Mouse (Mus musculus) G1E (cell line): ENCODE measurements around the gene Zkscan16. TPM values are rescaled to one million over a fixed set of nuclear protein-coding genes. Genes with fewer than 3 reads are reported as not detected.

ENCODE experiments used
- ATAC-seq: 2 replicates; pipeline ENCODE4 v1.8.0; 2016; ENCODE audit warnings: mild to moderate bottlenecking; ENCODE audit not compliant: insufficient number of reproducible peaks, poor library complexity, low FRiP score, severe bottlenecking; ENCODE audit errors: extremely low read depth
- DNase-seq: peaks from one replicate; pipeline ENCODE4 v3.0.0; 2012; ENCODE audit warnings: low spot score
- H3K27me3 ChIP-seq: 2 replicates; pipeline ENCODE4 v1.6.1; 2012; ENCODE audit warnings: mild to moderate bottlenecking, low read length, inconsistent platforms; ENCODE audit not compliant: insufficient read depth
- H3K36me3 ChIP-seq: replicated peaks from 2 replicates; pipeline ENCODE3; 2012; ENCODE audit warnings: mild to moderate bottlenecking, inconsistent platforms
- H3K4me1 ChIP-seq: 2 replicates; pipeline ENCODE4 v1.6.1; 2012; ENCODE audit warnings: low read depth, low read length, inconsistent platforms, mixed read lengths; ENCODE audit not compliant: insufficient read depth
- H3K4me3 ChIP-seq: 2 replicates; pipeline ENCODE4 v1.5.1; 2012; ENCODE audit warnings: low read depth, mild to moderate bottlenecking, inconsistent platforms, low read length, moderate library complexity, mixed read lengths
- H3K9me3 ChIP-seq: replicated peaks from 2 replicates; pipeline ENCODE4 v1.6.1; 2012; ENCODE audit warnings: inconsistent platforms
- CTCF ChIP-seq: IDR thresholded peaks from 2 replicates; pipeline ENCODE4 v1.5.1; 2012; ENCODE audit warnings: low read depth, low read length, inconsistent platforms, mixed read lengths
- GATA1 ChIP-seq: IDR thresholded peaks from 2 replicates; pipeline ENCODE4 v1.6.1; 2012; ENCODE audit warnings: borderline replicate concordance, low read length, inconsistent platforms, mixed read lengths
- GATA2 ChIP-seq: IDR thresholded peaks from 2 replicates; pipeline ENCODE4 v1.6.1; 2012; ENCODE audit warnings: low read depth, low read length, inconsistent platforms, borderline replicate concordance
- POLR2AphosphoS5 ChIP-seq: IDR thresholded peaks from 2 replicates; pipeline ENCODE4 v1.6.1; 2012; ENCODE audit warnings: low read depth, low read length, inconsistent platforms; ENCODE audit not compliant: insufficient replicate concordance
- TAL1 ChIP-seq: conservative IDR thresholded peaks from 2 replicates; pipeline ENCODE4 v1.6.1; 2012; ENCODE audit warnings: low read depth, low read length, inconsistent platforms, mixed read lengths
- polyA plus RNA-seq: library from polyadenylated mRNA; stranded (reverse); fragments of >175 nt; gene quantifications from 2 replicates; pipeline ENCODE4 v1.2.3, GENCODE M21; 2012
- total RNA-seq, 2 experiments: library from RNA; stranded (forward) in 1 of 2; stranded (reverse) in 1 of 2; fragments of 200-1000 nt in 1 of 2; fragments of >200 nt in 1 of 2; fragmentation: Nextera tagmentation in 1 of 2; gene quantifications; 2 replicates each; pipeline ENCODE4 v1.2.3; 2014 to 2017

Gene Zkscan16
- total and polyA plus RNA-seq, 3 experiments: 0.22 TPM; not detected in 2

DNA sequence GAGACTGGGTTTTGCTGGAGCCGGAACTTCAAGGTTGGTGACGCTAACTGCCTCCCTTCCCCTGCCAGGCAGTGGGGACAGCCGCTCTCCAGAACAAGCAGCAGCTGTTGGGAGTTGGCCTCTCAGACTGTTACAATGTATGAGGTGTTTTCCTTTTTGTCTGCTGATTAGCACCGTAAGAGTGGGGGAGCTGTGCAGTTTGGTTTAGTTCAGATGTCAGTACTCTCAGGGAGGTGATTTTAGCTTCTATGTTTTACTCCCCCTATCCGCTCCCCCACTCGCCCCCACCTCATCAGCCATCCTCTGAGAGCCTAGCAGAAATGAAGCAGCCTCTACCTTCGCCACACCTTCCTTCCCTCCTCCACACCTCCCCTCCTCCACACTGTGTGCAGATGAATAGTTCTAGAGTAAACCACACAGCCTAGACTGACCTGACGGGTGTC, 51.8 kb downstream of the Zkscan16 start:
- no peaks in the 10 kb centered on the region for H3K9me3 ChIP-seq
- no peak for DNase-seq
- no peak overlapping the region for H3K4me3 ChIP-seq
- TF ChIP-seq GATA2: no peak
- TF ChIP-seq TAL1: no peak
- TF ChIP-seq POLR2AphosphoS5: no peak
- no peak for TF ChIP-seq CTCF
- TF ChIP-seq GATA1: no peak
- peaks cover 38% of the 10 kb centered on the region for H3K4me1 ChIP-seq
- ATAC-seq: no peak
- peaks cover 40% of the 10 kb centered on the region for H3K27me3 ChIP-seq
- H3K36me3 ChIP-seq: no peaks in the 10 kb centered on the region

DNA sequence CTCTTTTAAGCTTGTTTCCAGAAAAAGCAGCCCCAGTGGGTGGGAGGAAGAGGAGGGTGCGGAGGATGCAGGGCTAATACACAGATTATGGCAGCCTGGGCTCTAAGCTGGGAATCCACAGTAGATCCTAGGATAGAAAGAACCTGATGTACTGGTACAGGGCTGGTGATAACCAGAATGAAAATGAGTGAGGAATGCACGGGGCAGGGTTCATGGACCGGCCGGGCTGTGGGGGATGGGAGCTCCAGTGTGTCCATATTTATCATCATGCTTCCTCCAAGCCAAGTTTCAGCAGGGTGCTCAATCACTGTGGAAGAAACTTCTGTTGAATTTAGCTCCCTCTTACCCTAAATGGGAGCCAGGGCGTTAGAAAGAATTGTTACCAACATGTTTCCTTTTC, 53.7 kb downstream of the Zkscan16 start:
- Histone ChIP-seq H3K4me1 (peaks cover 25% of the 10 kb centered on the region), H3K4me3 (no peak overlapping the region), H3K9me3 (no peaks in the 10 kb centered on the region), H3K27me3 (peaks cover 32% of the 10 kb centered on the region), H3K36me3 (no peaks in the 10 kb centered on the region)
- ATAC-seq (no peak), DNase-seq (no peak)
- no peak for TF ChIP-seq TAL1
- no peak for TF ChIP-seq GATA2
- TF ChIP-seq CTCF: no peak
- no peak for TF ChIP-seq POLR2AphosphoS5
- no peak for TF ChIP-seq GATA1

DNA sequence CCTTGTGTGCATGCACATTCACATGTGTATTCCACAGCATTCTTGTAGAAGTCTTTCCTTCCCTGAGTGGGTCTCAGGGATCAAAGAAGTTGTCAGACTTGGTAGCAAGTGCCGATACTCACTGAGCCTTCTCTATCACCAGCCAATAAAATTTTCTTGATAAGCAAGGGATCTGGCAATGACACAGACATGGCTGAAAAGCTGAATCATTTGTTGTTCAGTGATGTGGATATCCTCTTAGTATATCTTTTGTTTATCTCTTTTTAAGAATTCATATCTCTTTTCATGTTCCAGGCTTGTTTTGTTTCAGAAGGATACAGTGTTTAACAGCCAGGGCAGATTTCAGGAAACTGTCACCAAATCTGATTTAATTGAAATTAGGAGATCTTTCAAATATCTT, 55.3 kb downstream of the Zkscan16 start:
- no peak overlapping the region for H3K4me3 ChIP-seq

DNA sequence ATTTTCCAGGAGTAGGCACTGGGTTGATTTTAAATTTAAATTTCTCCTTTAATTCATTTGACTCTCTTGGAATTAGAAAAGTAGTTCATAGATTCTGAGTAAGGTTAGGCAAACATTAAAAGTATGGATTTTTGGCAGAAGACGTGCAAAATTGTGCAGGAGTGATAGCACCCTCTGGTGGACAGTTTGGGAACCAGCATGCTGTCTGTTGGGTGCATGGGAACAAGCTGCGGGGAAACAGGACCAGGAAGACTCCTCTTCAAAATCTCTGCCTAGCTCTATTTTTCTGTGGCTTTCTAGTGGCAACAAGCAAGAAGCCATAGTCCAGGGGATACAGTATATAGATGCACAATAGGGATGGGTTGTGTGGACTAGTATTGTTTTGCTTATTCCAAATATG, 56.3 kb downstream of the Zkscan16 start:
- TF ChIP-seq POLR2AphosphoS5 (no peak), TAL1 (no peak), GATA2 (no peak), GATA1 (no peak), CTCF (peak; percentile 89)
- no peak for ATAC-seq

More for the DNA sequence above, 55.3 kb downstream of the Zkscan16 start:
- DNase-seq: no peak
- Histone ChIP-seq H3K4me1 (peaks cover 24% of the 10 kb centered on the region), H3K9me3 (no peaks in the 10 kb centered on the region), H3K27me3 (peaks cover 19% of the 10 kb centered on the region), H3K36me3 (no peaks in the 10 kb centered on the region)
- TF ChIP-seq TAL1: no peak
- TF ChIP-seq POLR2AphosphoS5: no peak
- TF ChIP-seq GATA2: no peak
- no peak for TF ChIP-seq GATA1
- TF ChIP-seq CTCF: no peak
- no peak for ATAC-seq

DNA sequence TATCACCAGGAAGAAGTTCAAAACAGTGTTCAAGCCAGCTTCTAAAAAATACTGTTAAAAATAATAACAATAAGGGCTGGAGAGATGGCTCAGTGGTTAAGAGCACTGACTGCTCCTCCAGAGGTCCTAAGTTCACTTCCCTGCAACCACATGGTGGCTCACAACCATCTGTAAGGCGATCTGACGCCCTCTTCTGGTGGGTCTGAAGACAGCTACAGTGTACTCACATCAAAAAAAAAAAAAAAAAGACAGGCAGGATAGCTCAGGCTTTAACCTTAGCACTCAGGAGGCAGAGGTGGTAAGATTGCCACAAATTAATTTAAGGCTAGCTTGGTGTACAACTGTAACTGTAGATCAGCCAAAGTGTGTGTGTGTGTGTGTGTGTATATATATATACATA, 57.2 kb downstream of the Zkscan16 start:
- DNase-seq: no peak

More for the DNA sequence above, 56.3 kb downstream of the Zkscan16 start:
- Histone ChIP-seq H3K4me3 (no peak overlapping the region), H3K9me3 (no peaks in the 10 kb centered on the region), H3K27me3 (peaks cover 11% of the 10 kb centered on the region), H3K36me3 (peaks cover 2% of the 10 kb centered on the region), H3K4me1 (peaks cover 33% of the 10 kb centered on the region)
- peak; percentile 10 for DNase-seq

DNA sequence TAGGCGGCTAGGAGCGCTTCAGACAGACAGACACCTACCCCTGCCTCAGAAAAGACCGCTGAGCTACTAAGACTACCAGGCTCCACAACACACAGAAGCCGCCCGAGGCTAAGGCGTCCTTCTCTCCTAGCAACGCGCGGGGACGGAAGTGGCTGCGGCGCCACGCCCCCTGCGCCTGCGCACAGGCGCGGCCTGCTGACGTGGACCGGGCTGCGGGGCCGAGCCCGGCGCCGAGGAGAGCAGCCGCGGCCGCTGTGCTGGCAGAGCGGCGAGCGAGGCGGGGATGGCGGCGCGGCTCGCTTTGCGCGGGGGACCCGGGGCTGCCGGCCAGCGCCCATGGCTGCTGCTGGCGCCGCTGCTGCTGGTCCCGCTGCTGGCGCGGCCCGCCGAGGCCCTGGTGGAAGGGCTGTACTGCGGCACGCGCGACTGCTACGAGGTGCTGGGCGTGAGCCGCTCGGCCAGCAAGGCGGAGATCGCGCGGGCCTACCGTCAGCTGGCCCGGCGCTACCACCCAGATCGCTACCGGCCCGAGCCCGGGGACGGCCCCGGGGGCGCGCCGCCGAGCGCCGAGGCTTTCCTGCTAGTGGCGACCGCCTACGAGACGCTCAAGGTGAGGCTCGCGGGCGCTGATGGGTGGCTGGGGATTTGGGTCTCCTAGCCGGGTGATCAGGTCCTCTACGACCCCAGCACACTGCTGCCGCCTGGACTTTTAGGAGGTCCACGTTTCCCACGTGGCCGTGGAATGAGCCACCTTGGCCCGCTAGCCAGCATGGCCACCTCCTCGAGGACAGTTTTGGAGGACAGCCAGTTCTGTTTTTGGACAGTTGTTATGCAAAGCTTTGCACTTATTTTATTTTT, 59.7 kb downstream of the Zkscan16 start, which contains the start of gene Gm20503:
Gene Gm20503 (plus strand): TSS at position 263 of the 858 bp plus-strand sequence.
- peak within 1 kb of the TSS; percentile 99 for H3K4me3 ChIP-seq
- peak; percentile 91 for DNase-seq
- H3K4me1 ChIP-seq: peaks cover 46% of the 10 kb centered on the region
- H3K36me3 ChIP-seq: peaks cover 7% of the 10 kb centered on the region
- ATAC-seq: peak; percentile 52; the same call in 1 of the 2 replicates
- H3K27me3 ChIP-seq: no peaks in the 10 kb centered on the region
- TF ChIP-seq TAL1 (no peak), GATA2 (no peak), CTCF (no peak), POLR2AphosphoS5 (no peak), GATA1 (no peak)
- H3K9me3 ChIP-seq: no peaks in the 10 kb centered on the region

More for the DNA sequence above, 57.2 kb downstream of the Zkscan16 start:
- no peaks in the 10 kb centered on the region for H3K9me3 ChIP-seq
- peaks cover 35% of the 10 kb centered on the region for H3K4me1 ChIP-seq
- no peak for TF ChIP-seq TAL1
- no peak for TF ChIP-seq GATA2
- TF ChIP-seq CTCF: no peak
- no peak for TF ChIP-seq POLR2AphosphoS5
- no peak for TF ChIP-seq GATA1
- H3K27me3 ChIP-seq: peaks cover 1% of the 10 kb centered on the region; the same call in 1 of the 2 replicates
- no peak for ATAC-seq
- no peak overlapping the region for H3K4me3 ChIP-seq
- peaks cover 2% of the 10 kb centered on the region for H3K36me3 ChIP-seq
